Mouse (Mus musculus): Measurements from ENCODE around the gene Wdr89.

DNA sequence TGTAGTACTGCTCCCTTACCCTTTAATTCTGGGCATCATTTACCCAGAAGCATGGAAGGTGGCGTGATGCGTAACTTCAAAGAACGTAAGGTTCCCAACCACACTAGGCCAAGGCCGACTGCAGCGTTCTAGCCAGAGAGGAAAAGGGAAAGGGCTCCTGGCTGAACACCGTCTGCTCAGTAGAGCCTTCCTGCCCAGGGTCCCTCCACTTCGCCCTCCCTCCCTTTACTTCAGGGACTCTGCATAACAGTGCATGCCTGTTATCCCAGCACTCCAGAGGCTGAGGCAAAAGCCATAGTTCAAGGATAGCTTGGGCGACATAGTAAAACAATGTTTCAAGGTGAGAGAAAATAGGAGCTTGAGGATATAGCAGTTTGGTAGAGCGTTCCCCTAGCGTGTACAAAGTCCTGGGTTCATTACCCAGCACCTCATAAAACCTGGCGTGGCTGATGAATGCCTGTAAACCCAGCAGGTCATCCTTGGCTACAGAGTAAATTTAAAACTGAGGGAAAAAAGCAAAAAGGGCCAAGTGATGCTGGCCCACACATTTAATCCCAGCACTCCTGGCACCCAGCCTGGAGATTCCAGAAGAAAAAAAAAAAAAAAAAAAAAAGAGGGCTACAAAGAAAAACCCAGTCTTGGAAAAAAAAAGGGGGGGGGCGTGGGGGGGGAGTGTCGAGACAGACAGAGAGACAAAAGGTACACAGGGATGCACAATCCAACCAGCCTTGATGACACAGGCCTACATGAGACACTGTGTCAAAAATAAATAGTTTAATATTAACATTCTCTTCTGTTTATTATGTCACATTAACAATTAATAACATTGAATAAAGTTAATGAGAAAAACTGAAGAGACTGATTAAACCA is 5.5 kb downstream of the Wdr89 start:
- TF ChIP-seq USF1 (IDR thresholded peaks at IDR 0.05; ENCODE audit: low read depth) (no peak), E2F4 (IDR thresholded peaks at IDR 0.05; ENCODE audit: insufficient read depth) (no peak), POLR2A (IDR thresholded peaks at IDR 0.05; ENCODE audit: insufficient read length, low read depth) (no peak)

All from myocyte (in vitro differentiated cells).